Mouse (Mus musculus) ES-E14 (cell line): ENCODE measurements around the gene Pkn3.
"Not testable (repeated sequence)": the region's sequence is repeated elsewhere in the genome, so short reads cannot be mapped to it uniquely, and the experiment has no call there.

ENCODE experiments used
- HCFC1 ChIP-seq: IDR thresholded peaks from 2 replicates; pipeline ENCODE4 v1.6.1; 2012; ENCODE audit warnings: low read length, inconsistent platforms, borderline replicate concordance; ENCODE audit not compliant: insufficient read depth
- ZNF384 ChIP-seq: IDR thresholded peaks from 2 replicates; pipeline ENCODE4 v1.6.1; 2012; ENCODE audit warnings: low read depth, low read length, inconsistent platforms

DNA sequence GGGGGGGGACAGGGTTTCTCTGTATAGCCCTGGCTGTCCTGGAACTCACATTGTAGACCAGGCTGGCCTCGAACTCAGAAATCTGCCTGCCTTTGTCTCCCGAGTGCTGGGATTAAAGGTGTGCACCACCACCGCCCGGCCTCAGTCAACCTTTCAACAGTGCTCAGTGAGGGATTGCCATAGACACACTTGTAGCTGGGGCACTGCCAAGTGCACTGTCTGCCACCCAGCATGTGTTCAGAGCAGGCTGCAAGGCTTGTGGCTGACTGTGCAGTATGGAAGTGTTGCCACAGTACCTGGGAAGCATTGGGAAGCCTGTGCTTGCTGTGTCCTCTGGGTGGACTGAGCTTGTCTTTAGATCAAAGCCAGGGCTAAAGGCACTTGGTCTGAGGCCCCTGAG, 62.5 kb downstream of the Pkn3 start:
- not testable (repeated sequence) for TF ChIP-seq ZNF384, HCFC1
